Mouse (Mus musculus): ENCODE data around the gene Dnali1.

Gene Dnali1

DNA sequence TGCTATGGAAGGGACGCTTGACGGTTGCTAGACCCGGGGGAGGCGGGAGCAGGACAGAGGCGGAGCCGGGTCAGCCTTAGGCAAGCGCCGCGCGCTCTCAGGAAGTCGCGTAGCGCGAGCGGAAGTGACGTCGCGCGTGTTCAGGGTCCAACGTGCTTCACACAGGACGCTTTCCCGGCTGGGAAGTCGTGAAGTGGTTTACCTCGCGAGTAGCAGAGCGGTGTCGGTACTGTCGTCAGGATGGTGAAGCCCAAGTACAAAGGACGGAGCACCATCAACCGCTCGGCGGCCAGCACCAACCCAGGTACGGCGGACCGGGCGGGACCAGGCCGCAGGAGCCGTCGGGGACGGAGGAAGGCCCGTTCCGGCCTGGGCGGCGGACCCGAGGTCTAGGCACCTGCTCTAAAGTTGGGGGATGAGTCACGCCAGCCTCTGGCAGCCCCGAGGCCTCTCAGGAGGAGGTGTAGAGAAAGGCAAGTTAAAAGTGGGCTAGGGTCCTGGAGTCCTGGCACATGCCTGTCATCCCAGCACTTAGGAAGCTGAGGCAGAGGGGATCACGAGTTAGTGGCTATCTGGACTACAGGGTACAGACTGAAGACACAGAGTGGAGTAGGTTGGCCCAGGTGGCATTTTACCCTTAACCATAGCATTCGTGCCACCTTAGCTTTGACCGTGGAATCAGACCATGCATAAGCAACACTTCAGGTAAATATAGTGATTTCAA lies 35.5 kb downstream of the Dnali1 start:
- DNase-seq (ENCODE audit: low spot score), result peak; percentile 89

DNA sequence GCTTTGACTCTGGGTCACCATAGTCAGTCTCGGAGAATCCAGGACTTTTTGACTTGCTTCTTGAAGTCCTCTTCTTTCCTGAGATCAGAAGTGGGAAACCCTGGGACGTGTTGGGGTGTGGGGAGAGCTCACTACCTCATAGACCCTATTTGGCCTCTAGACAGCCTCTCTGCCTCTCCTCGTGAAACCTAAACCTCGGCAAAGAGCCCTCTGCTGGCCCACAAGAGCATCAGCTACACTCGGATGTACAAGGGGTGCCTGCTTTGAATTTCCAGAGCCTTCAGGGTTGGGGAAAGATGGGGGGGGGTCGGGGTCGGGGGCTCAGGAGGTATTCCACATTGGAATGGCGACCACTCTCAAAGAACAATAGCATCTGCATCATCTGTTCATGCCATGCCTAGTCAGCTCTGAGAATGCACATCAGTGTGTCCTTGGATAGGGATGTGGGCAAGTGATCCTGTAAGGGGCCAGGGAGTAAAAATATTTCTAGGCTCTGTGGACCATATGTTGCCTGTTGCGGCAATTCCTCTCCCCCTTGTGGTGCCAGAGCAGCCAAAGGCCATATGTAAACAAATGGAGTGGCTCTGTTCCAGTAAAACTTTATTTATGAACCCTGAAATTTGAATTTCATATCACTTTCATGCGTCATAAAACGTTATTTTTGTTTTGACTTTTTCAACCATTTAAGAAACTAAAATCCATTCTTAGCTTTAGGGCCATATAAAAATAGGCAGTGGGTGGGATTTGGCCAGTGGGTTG lies 44.5 kb downstream of the Dnali1 start:
- DNase-seq (ENCODE audit: low spot score), result no peak

DNA sequence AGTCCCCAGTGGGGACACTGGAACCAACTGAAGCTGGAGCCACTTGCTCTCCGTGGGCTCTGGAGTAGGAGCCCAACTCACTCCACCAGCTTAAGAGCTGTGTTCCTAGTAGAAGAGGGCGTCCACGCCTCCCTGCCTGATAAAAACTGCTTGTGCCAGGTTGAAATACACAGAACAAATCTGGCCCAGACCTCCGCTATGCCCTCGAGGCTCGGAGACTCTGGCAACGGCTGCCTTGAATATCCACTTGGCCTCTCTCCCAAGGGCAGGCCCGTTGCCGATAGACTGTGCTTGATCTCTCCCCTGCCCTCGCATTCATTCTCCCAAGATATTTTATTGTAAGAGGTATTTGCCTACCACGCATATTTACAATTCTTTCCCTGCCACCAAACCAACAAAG lies 48.1 kb downstream of the Dnali1 start:
- no peak for DNase-seq (ENCODE audit: low spot score)

DNA sequence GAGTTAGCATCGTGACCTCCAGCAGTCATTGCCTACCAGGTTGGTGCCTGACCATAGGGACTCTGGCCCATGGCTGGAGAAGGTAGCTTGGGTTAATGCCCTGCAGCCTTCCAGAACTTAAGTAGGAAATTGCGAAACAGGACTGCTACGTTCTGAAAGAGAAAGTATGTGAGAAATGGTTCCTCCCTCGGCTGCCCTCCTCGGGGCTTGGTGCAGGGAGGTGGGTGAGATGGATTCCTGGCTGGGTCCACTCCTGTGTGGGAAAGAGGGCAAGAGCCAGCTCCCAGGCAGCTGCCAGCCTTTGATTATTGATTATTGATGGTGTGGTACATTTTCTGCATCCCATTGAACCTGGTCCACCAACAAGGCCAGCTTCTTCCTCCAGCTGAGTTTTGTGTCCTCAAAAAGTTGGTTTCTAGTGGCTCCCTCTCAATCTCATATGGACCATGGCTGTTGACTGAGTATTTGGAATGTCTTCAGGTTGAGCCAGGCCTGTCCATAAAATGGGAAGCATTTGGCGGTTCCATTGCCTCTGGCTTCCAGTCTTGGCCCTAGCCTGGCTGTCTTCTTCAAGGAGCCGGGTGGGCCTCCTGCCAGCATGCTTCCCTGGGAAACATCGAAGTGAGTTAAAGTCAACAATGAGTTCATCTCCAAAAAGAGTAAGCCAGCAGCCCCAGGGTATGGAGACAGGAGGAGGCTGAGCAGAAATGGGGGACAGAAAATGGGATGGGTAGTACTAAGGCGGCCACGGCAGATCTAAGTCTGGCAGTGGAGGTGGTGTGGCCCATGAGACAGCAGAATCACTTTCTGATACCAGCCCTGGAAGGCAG lies 49.5 kb downstream of the Dnali1 start, which contains the start of gene Gnl2:
Gene Gnl2, plus strand, starts transcription at position 780 of the 830 bp plus-strand sequence.
- DNase-seq (ENCODE audit: low spot score), result no peak

DNA sequence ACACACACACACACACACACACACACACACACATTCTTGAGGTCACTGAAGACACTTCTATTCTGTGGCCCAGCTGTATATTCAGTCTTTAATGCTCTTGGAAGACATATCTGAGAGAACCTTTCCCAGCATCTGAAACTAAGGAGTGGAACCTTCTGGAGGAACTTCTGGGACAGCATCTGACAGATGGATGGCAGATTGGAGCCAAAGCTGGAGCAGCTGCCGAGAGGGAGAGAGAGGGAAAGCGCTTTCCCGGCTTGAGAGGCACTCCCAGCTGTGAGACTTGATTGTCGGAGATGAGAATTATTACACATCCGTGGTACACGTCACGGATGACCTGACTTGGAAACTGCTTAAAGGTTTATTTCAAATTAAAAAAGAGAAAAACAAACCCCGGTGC lies 56.8 kb downstream of the Dnali1 start:
- no peak for DNase-seq (ENCODE audit: low spot score)

DNA sequence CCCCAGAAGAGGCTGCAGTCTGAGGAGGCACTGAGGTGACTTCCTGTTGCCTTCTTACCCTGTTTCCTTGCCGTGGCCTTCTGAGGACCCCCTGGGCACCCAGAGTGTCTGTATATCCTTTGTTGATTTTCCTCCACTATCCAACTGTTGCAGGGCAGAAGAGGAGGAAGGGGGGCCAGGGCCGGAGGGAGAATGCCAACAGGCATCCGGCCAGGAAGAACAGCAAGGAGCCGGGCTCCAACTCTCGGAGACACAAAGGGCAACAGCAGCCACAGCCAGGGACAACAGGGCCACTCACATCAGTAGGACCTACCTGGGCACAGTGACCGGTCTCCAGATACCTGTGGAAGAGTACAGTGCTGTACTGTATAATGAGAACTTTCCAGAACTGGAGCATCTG lies 57.3 kb downstream of the Dnali1 start:
- DNase-seq (ENCODE audit: low spot score), result no peak

DNA sequence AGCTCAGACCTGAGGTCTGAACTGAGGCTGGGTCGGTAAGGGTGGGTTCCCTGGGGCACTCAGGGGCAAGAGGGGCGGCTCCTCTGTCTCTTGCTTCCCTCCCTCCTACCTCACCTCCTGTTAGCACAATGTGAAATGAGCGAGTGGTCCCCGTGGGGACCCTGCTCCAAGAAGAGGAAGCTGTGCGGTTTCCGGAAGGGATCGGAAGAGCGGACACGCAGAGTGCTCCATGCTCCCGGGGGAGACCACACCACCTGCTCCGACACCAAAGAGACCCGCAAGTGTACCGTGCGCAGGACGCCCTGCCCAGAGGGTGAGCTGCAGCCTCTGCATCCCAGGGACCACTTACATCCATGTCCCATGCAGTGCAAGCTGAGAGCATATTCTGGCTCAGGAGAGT lies 58.0 kb downstream of the Dnali1 start:
- DNase-seq (ENCODE audit: low spot score), result no peak
